20 mouse cellular contexts compared by ENCODE assay signal in the genomic region with DNA sequence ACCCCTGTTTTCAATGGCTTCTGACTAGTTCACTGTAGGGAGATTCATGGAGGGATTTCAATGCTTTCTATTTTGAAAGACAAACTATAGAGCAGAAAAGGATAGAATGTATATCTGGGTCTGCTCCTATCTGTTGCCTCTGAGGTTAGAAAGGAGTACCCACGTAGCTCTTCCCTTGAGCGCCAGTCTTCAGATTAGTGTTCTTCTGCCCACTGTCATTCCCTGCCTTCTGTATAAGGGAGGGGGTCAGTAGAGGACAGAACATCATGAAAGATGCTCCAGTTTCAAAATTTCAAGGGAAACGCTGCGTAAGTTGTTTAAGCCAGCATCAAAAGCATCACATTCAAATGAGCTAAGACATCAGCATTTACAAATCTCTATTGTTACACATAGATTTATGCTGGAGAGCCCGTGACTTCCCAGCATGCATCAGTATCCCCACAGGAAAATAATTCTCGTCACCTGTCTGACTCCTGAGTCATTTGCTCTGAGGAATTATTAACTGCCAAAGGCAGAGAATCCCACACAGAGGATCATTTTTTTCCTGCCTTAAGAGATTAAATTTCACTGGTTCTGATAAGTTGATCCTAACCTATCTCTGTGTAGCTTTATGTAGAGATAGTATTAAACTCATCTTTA.
DNase-seq lines count a peak whose midpoint lies in the region; ATAC-seq lines count a peak whose summit lies in the region.
"Had no signal": no experiment of that assay in that cellular context is flagged by ENCODE, and none has a peak within 500 bp of the region (broad histone marks: within the 10 kb centered on the region; RNA-seq: fewer than 3 reads in every experiment).

No protein-coding gene starts in this region.

- peak; percentile 36 for DNase-seq in forebrain, embryonic 14.5 days (ENCODE audit: low spot score)
- no peak for DNase-seq in midbrain, embryonic 10.5 days (ENCODE audit: low spot score)
- DNase-seq in mesoderm, embryonic 11.5 days (ENCODE audit: low read depth, low spot score), result peak; percentile 10
- DNase-seq in kidney, adult 9 months, result no peak
- no peak for DNase-seq in right cerebral cortex, adult 18-20 months
- DNase-seq: adrenal gland, postnatal 10 days; cerebellum, adult 2 months; kidney, adult 11 months; kidney, postnatal 36 days; lung, adult 18-20 months; right cerebral cortex, postnatal 14 days; thymus, adult 2 months; thymus, postnatal 4 days had no signal

- H3K9me3 ChIP-seq in forebrain, embryonic 14.5 days (replicated peaks; ENCODE audit: control insufficient read depth, low read length), result no peaks in the 10 kb centered on the region
- H3K9me3 ChIP-seq in forebrain, embryonic 12.5 days, result no peaks in the 10 kb centered on the region
- no peaks in the 10 kb centered on the region for H3K9me3 ChIP-seq in midbrain, embryonic 12.5 days
- H3K9me3 ChIP-seq in midbrain, embryonic 10.5 days (replicated peaks), result no peaks in the 10 kb centered on the region
- no peaks in the 10 kb centered on the region for H3K9me3 ChIP-seq in neural tube, embryonic 13.5 days
- H3K9me3 ChIP-seq: limb, embryonic 13.5 days; liver, embryonic 12.5 days had no signal

- H3K9ac ChIP-seq in forebrain, embryonic 14.5 days (ENCODE audit: low read length), result no peak overlapping the region
- no peak overlapping the region for H3K9ac ChIP-seq in forebrain, embryonic 12.5 days
- no peak overlapping the region for H3K9ac ChIP-seq in midbrain, embryonic 12.5 days (replicated peaks)
- H3K9ac ChIP-seq in neural tube, embryonic 13.5 days, result no peak overlapping the region
- H3K9ac ChIP-seq: limb, embryonic 13.5 days; liver, embryonic 12.5 days had no signal

- H3K36me3 ChIP-seq in forebrain, embryonic 14.5 days (ENCODE audit: control insufficient read depth, insufficient read depth, low read length), result no peaks in the 10 kb centered on the region
- H3K36me3 ChIP-seq in forebrain, embryonic 12.5 days (replicated peaks), result no peaks in the 10 kb centered on the region
- H3K36me3 ChIP-seq in midbrain, embryonic 12.5 days, result no peaks in the 10 kb centered on the region
- no peaks in the 10 kb centered on the region for H3K36me3 ChIP-seq in midbrain, embryonic 10.5 days
- no peaks in the 10 kb centered on the region for H3K36me3 ChIP-seq in neural tube, embryonic 13.5 days
- H3K36me3 ChIP-seq: limb, embryonic 13.5 days; liver, embryonic 12.5 days had no signal

- H3K4me1 ChIP-seq in forebrain, embryonic 14.5 days (ENCODE audit: control insufficient read depth, insufficient read depth, low read length), result no peaks in the 10 kb centered on the region
- peaks cover 12% of the 10 kb centered on the region; the same call in 1 of the 2 replicates for H3K4me1 ChIP-seq in forebrain, embryonic 12.5 days
- no peaks in the 10 kb centered on the region for H3K4me1 ChIP-seq in midbrain, embryonic 12.5 days
- no peaks in the 10 kb centered on the region for H3K4me1 ChIP-seq in midbrain, embryonic 10.5 days
- H3K4me1 ChIP-seq in neural tube, embryonic 13.5 days (replicated peaks), result peaks cover 29% of the 10 kb centered on the region
- H3K4me1 ChIP-seq: liver, embryonic 12.5 days had no signal

- H3K4me2 ChIP-seq in forebrain, embryonic 14.5 days (ENCODE audit: low read length), result no peak overlapping the region
- no peak overlapping the region for H3K4me2 ChIP-seq in forebrain, embryonic 12.5 days
- H3K4me2 ChIP-seq in midbrain, embryonic 12.5 days (replicated peaks), result no peak overlapping the region
- H3K4me2 ChIP-seq in neural tube, embryonic 13.5 days, result no peak overlapping the region
- H3K4me2 ChIP-seq: heart, embryonic 11.5 days; limb, embryonic 13.5 days; liver, embryonic 12.5 days had no signal

- WGBS in forebrain, embryonic 14.5 days, result 74% methylated on average over 6 of the region's 6 CpGs
- WGBS in forebrain, embryonic 12.5 days, result 81% methylated on average over 6 of the region's 6 CpGs
- WGBS in midbrain, embryonic 12.5 days, result 62% methylated on average over 6 of the region's 6 CpGs
- 83% methylated on average over 6 of the region's 6 CpGs for WGBS in midbrain, embryonic 10.5 days
- WGBS in neural tube, embryonic 13.5 days, result 45% methylated on average over 6 of the region's 6 CpGs

- H3K27me3 ChIP-seq in forebrain, embryonic 14.5 days (replicated peaks; ENCODE audit: control insufficient read depth, insufficient read depth, low read length), result no peaks in the 10 kb centered on the region
- H3K27me3 ChIP-seq in forebrain, embryonic 12.5 days, result no peaks in the 10 kb centered on the region
- H3K27me3 ChIP-seq in midbrain, embryonic 12.5 days, result no peaks in the 10 kb centered on the region
- no peaks in the 10 kb centered on the region for H3K27me3 ChIP-seq in midbrain, embryonic 10.5 days (ENCODE audit: low read depth, poor library complexity, severe bottlenecking)
- H3K27me3 ChIP-seq in neural tube, embryonic 13.5 days, result no peaks in the 10 kb centered on the region
- H3K27me3 ChIP-seq: limb, embryonic 13.5 days; liver, embryonic 12.5 days had no signal

- no peak overlapping the region for H3K27ac ChIP-seq in forebrain, embryonic 14.5 days (ENCODE audit: low read depth, low read length)
- H3K27ac ChIP-seq in forebrain, embryonic 12.5 days, result no peak overlapping the region
- peak overlapping the region; percentile 43; the same call in 1 of the 2 replicates for H3K27ac ChIP-seq in midbrain, embryonic 12.5 days (replicated peaks)
- H3K27ac ChIP-seq in midbrain, embryonic 10.5 days (replicated peaks), result no peak overlapping the region
- peak overlapping the region; percentile 63 for H3K27ac ChIP-seq in neural tube, embryonic 13.5 days (replicated peaks)
- H3K27ac ChIP-seq: limb, embryonic 13.5 days; liver, embryonic 12.5 days; stomach, postnatal 0 days had no signal

- no peak overlapping the region for H3K4me3 ChIP-seq in forebrain, embryonic 14.5 days (ENCODE audit: low read depth, low read length)
- no peak overlapping the region for H3K4me3 ChIP-seq in forebrain, embryonic 12.5 days (replicated peaks)
- no peak overlapping the region for H3K4me3 ChIP-seq in midbrain, embryonic 12.5 days
- H3K4me3 ChIP-seq in midbrain, embryonic 10.5 days, result no peak overlapping the region
- no peak overlapping the region for H3K4me3 ChIP-seq in neural tube, embryonic 13.5 days
- H3K4me3 ChIP-seq: limb, embryonic 13.5 days; liver, embryonic 12.5 days had no signal

- ATAC-seq in forebrain, embryonic 14.5 days, result no peak
- ATAC-seq in forebrain, embryonic 12.5 days (ENCODE audit: low FRiP score), result no peak
- ATAC-seq in midbrain, embryonic 12.5 days (ENCODE audit: low FRiP score, low read depth), result no peak
- ATAC-seq in neural tube, embryonic 13.5 days (ENCODE audit: low read depth), result peak; percentile 72; the same call in 1 of the 2 replicates
- ATAC-seq: liver, embryonic 12.5 days had no signal

Comparison
In these comparisons a context has a peak if more than half of its experiments do, and no peak if none do; other contexts are left out.
1. H3K27ac ChIP-seq: peak in midbrain, embryonic 12.5 days (single experiment) and neural tube, embryonic 13.5 days (single experiment); none in forebrain, embryonic 14.5 days (single experiment), forebrain, embryonic 12.5 days (single experiment) and midbrain, embryonic 10.5 days (single experiment).
2. DNase-seq: peak in forebrain, embryonic 14.5 days (single experiment) and mesoderm, embryonic 11.5 days (single experiment); none in midbrain, embryonic 10.5 days (single experiment), kidney, adult 9 months (single experiment) and right cerebral cortex, adult 18-20 months (single experiment).